ENCODE assay signal across 8 mouse cellular contexts in the genomic region with DNA sequence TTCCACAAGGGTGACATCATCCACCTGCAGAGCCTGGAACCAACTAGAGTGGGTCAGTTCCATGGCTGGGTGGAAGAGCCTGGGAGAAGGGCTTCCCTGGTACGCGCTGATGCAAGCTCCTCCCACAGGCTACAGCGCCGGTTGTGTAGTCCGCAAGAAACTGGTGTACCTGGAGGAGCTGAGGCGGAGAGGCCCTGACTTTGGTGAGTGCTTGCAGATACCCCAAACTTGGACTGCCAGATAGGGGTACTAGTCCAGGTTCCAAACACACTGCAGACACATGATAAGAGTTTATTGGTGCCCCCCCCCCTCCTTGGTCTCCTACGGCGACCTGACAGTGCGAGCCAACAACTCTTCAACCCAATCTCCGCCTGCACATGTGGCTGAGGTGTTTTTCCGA. TPM values are rescaled to one million over a fixed set of nuclear protein-coding genes. Genes with fewer than 3 reads are reported as not detected.
DNase-seq lines count a peak whose midpoint lies in the region; ATAC-seq and TF ChIP-seq lines count a peak whose summit lies in the region.

No protein-coding gene starts in this region.

- peaks cover 58% of the 10 kb centered on the region for H3K27me3 ChIP-seq in G1E (ENCODE audit: insufficient read depth, low read length)
- H3K27me3 ChIP-seq in hindbrain, embryonic 10.5 days (ENCODE audit: insufficient read depth, poor library complexity, severe bottlenecking): peaks cover 51% of the 10 kb centered on the region
- peaks cover 13% of the 10 kb centered on the region for H3K27me3 ChIP-seq in lung, embryonic 16.5 days (ENCODE audit: control insufficient read depth, insufficient read depth, low read depth, low read length)
- H3K27me3 ChIP-seq in stomach, embryonic 14.5 days (ENCODE audit: control insufficient read depth, insufficient read depth, low read length): no peaks in the 10 kb centered on the region

- H3K36me3 ChIP-seq in G1E (replicated peaks): no peaks in the 10 kb centered on the region
- H3K36me3 ChIP-seq in hindbrain, embryonic 10.5 days: no peaks in the 10 kb centered on the region
- H3K36me3 ChIP-seq in lung, embryonic 16.5 days (ENCODE audit: control insufficient read depth, insufficient read depth, low read length): no peaks in the 10 kb centered on the region
- H3K36me3 ChIP-seq in stomach, embryonic 14.5 days (ENCODE audit: control insufficient read depth, insufficient read depth, low read length): no peaks in the 10 kb centered on the region

- peak overlapping the region; percentile 68 for H3K27ac ChIP-seq in hindbrain, embryonic 10.5 days
- H3K27ac ChIP-seq in lung, embryonic 16.5 days (ENCODE audit: low read length): no peak overlapping the region
- no peak overlapping the region for H3K27ac ChIP-seq in stomach, embryonic 14.5 days (ENCODE audit: low read length)

- peak; percentile 68 for DNase-seq in G1E (ENCODE audit: low spot score)
- DNase-seq in c-Kit-negative CD71-positive TER-119-positive erythroid progenitor cells, embryonic 14.5 days (ENCODE audit: low read depth, low spot score): peak; percentile 46
- peak; percentile 10 for DNase-seq in hindbrain, embryonic 10.5 days (ENCODE audit: low spot score)
- DNase-seq in thymus, adult 18-20 months: no peak
- no peak for DNase-seq in adrenal gland, postnatal 25 days
- no peak for DNase-seq in cerebellum, adult 18-20 months

- no peaks in the 10 kb centered on the region for H3K9me3 ChIP-seq in G1E (replicated peaks)
- H3K9me3 ChIP-seq in hindbrain, embryonic 10.5 days: no peaks in the 10 kb centered on the region
- no peaks in the 10 kb centered on the region for H3K9me3 ChIP-seq in lung, embryonic 16.5 days (ENCODE audit: control insufficient read depth, low read length)
- no peaks in the 10 kb centered on the region for H3K9me3 ChIP-seq in stomach, embryonic 14.5 days (ENCODE audit: control insufficient read depth, low read depth, low read length)

- peaks cover 59% of the 10 kb centered on the region for H3K4me1 ChIP-seq in G1E (ENCODE audit: insufficient read depth, low read depth, low read length)
- peaks cover 19% of the 10 kb centered on the region for H3K4me1 ChIP-seq in hindbrain, embryonic 10.5 days (replicated peaks)
- H3K4me1 ChIP-seq in lung, embryonic 16.5 days (replicated peaks; ENCODE audit: control insufficient read depth, insufficient read depth, low read length): peaks cover 6% of the 10 kb centered on the region; the same call in 1 of the 2 replicates
- no peaks in the 10 kb centered on the region for H3K4me1 ChIP-seq in stomach, embryonic 14.5 days (ENCODE audit: control insufficient read depth, insufficient read depth, low read length)

- WGBS in hindbrain, embryonic 10.5 days: 6% methylated on average over 11 of the region's 11 CpGs
- WGBS in lung, embryonic 16.5 days: 3% methylated on average over 11 of the region's 11 CpGs
- WGBS in stomach, embryonic 14.5 days: 5% methylated on average over 11 of the region's 11 CpGs

- H3K4me2 ChIP-seq in lung, embryonic 16.5 days (ENCODE audit: low read depth, low read length): peak overlapping the region; percentile 71
- peak overlapping the region; percentile 70 for H3K4me2 ChIP-seq in stomach, embryonic 14.5 days (replicated peaks; ENCODE audit: low read depth, low read length)

- peak overlapping the region; percentile 66; the same call in 1 of the 2 replicates for H3K4me3 ChIP-seq in G1E (ENCODE audit: low read depth, low read length)
- H3K4me3 ChIP-seq in hindbrain, embryonic 10.5 days: peak overlapping the region; percentile 49
- peak overlapping the region; percentile 43 for H3K4me3 ChIP-seq in lung, embryonic 16.5 days (ENCODE audit: low read length)
- peak overlapping the region; percentile 32 for H3K4me3 ChIP-seq in stomach, embryonic 14.5 days (ENCODE audit: low read depth, low read length)

- peak overlapping the region; percentile 21 for H3K9ac ChIP-seq in lung, embryonic 16.5 days (ENCODE audit: low read length)
- no peak overlapping the region for H3K9ac ChIP-seq in stomach, embryonic 14.5 days (replicated peaks; ENCODE audit: low read depth, low read length)

- TF ChIP-seq CTCF in G1E (IDR thresholded peaks at IDR 0.05; ENCODE audit: low read depth, low read length): no peak

- ATAC-seq in G1E (ENCODE audit: extremely low read depth, insufficient number of reproducible peaks, low FRiP score, poor library complexity, severe bottlenecking): peak; percentile 49
- 0 out of 2 replicates have a peak, but pooled peaks have one; percentile 48 for ATAC-seq in lung, embryonic 16.5 days (ENCODE audit: low read depth)
- peak; percentile 57; the same call in 1 of the 2 replicates for ATAC-seq in stomach, embryonic 14.5 days (ENCODE audit: insufficient number of reproducible peaks, insufficient read depth, low FRiP score, low read depth)

RNA-seq across cellular contexts. Expression of a gene that starts 27.2 kb away (rescaled TPM):
- total RNA-seq in G1E (2014; fragmentation: Nextera tagmentation) (97.2 and 109 TPM in 2 replicates), G1E (2017) (43.5 and 46.5 TPM in 2 replicates)
- 33.8 and 39.3 TPM in 2 replicates for polyA plus RNA-seq in G1E (2012)
- polyA plus RNA-seq in hindbrain, embryonic 10.5 days (2016; fragmentation: Nextera tagmentation; extraction: Ambion mirVana): 31.9 and 33.8 TPM in 2 replicates
- 28.4 and 33.0 TPM in 2 replicates for polyA plus RNA-seq in lung, embryonic 16.5 days (2015; fragmentation: Nextera tagmentation; extraction: Ambion mirVana)
- 35.1 and 35.3 TPM in 2 replicates for polyA plus RNA-seq in stomach, embryonic 14.5 days (2014; fragmentation: Nextera tagmentation; extraction: Ambion mirVana)
- 114 and 126 TPM in 2 replicates for total RNA-seq in adrenal gland, postnatal 25 days (2021)

RNA-seq across cellular contexts. Expression of a gene that starts 39.8 kb away (rescaled TPM):
- total RNA-seq in G1E (2014; fragmentation: Nextera tagmentation) (0.08 and 0.10 TPM in 2 replicates), G1E (2017) (0.05 and 0.17 TPM in 2 replicates)
- polyA plus RNA-seq in G1E (2012): 0.03 TPM in 1 of 2 replicates, not detected in the other
- polyA plus RNA-seq in hindbrain, embryonic 10.5 days (2016; fragmentation: Nextera tagmentation; extraction: Ambion mirVana): 0.16 and 0.36 TPM in 2 replicates
- 0.05 and 0.08 TPM in 2 replicates for polyA plus RNA-seq in lung, embryonic 16.5 days (2015; fragmentation: Nextera tagmentation; extraction: Ambion mirVana)
- polyA plus RNA-seq in stomach, embryonic 14.5 days (2014; fragmentation: Nextera tagmentation; extraction: Ambion mirVana): 0.13 and 0.21 TPM in 2 replicates
- 0.24 TPM in 2 replicates for total RNA-seq in adrenal gland, postnatal 25 days (2021)

RNA-seq across cellular contexts. Expression of a gene that starts 54.6 kb away (rescaled TPM):
- total RNA-seq in G1E (2014; fragmentation: Nextera tagmentation) (52.1 and 55.7 TPM in 2 replicates), G1E (2017) (42.0 and 57.6 TPM in 2 replicates)
- polyA plus RNA-seq in G1E (2012): 56.3 and 62.0 TPM in 2 replicates
- polyA plus RNA-seq in hindbrain, embryonic 10.5 days (2016; fragmentation: Nextera tagmentation; extraction: Ambion mirVana): 131 TPM in 2 replicates
- 93.5 and 98.1 TPM in 2 replicates for polyA plus RNA-seq in lung, embryonic 16.5 days (2015; fragmentation: Nextera tagmentation; extraction: Ambion mirVana)
- 98.8 and 110 TPM in 2 replicates for polyA plus RNA-seq in stomach, embryonic 14.5 days (2014; fragmentation: Nextera tagmentation; extraction: Ambion mirVana)
- total RNA-seq in adrenal gland, postnatal 25 days (2021): 68.9 and 70.1 TPM in 2 replicates

Comparison
In these comparisons a context has a peak if more than half of its experiments do, and no peak if none do; other contexts are left out.
1. DNase-seq: peak in G1E (single experiment), c-Kit-negative CD71-positive TER-119-positive erythroid progenitor cells, embryonic 14.5 days (single experiment) and hindbrain, embryonic 10.5 days (single experiment); none in thymus, adult 18-20 months (0 of 2), adrenal gland, postnatal 25 days (single experiment) and cerebellum, adult 18-20 months (0 of 2).
2. Peak in every context shown above with its lines, with median percentiles within 50 percentile points of each other: ATAC-seq and H3K4me3 ChIP-seq.